Mouse (Mus musculus) monocyte, adult 2 months (primary cell): Measurements from ENCODE around the gene Ift122.

Source experiments
- DNase-seq, 2 experiments: peaks; one replicate each; pipeline ENCODE4 v3.0.0; 2022; ENCODE audit warnings: low spot score in 2 of 2, low read depth in 1 of 2

Ift122 gene

GRCm38 (mm10) chr6:115958445-115958844, 105.2 kb downstream of the Ift122 start:
- no peak for DNase-seq

- no peak for DNase-seq
Observed at GRCm38 (mm10) chr6:115959151-115959691, 106.0 kb downstream of the Ift122 start.

- DNase-seq, result no peak
Observed at GRCm38 (mm10) chr6:115960322-115960721, 107.1 kb downstream of the Ift122 start.

- no peak for DNase-seq
Observed at GRCm38 (mm10) chr6:115961743-115962142, 108.5 kb downstream of the Ift122 start.

GRCm38 (mm10) chr6:115962439-115963085, 109.3 kb downstream of the Ift122 start:
- DNase-seq, result no peak

- no peak for DNase-seq
Observed at GRCm38 (mm10) chr6:115963656-115964055, 110.4 kb downstream of the Ift122 start.

GRCm38 (mm10) chr6:115966227-115966966, 113.1 kb downstream of the Ift122 start:
- no peak for DNase-seq

GRCm38 (mm10) chr6:115967291-115967880, 114.1 kb downstream of the Ift122 start:
- DNase-seq, result no peak

- DNase-seq, result no peak
Observed at GRCm38 (mm10) chr6:115968086-115968485, 114.8 kb downstream of the Ift122 start.

GRCm38 (mm10) chr6:115968700-115969099, 115.4 kb downstream of the Ift122 start:
- DNase-seq, result no peak

- DNase-seq, result no peak
Observed at GRCm38 (mm10) chr6:115969103-115969502, 115.8 kb downstream of the Ift122 start.

GRCm38 (mm10) chr6:115969952-115970351, 116.7 kb downstream of the Ift122 start:
- DNase-seq, result peak in 1 of 2 experiments; percentile 21

- no peak for DNase-seq
Observed at GRCm38 (mm10) chr6:115971273-115972060, 118.2 kb downstream of the Ift122 start.

GRCm38 (mm10) chr6:115972083-115972764, 119.0 kb downstream of the Ift122 start:
- DNase-seq, result no peak

- DNase-seq, result no peak
Observed at GRCm38 (mm10) chr6:115973139-115973875, 120.0 kb downstream of the Ift122 start.

GRCm38 (mm10) chr6:115973881-115974662, 120.8 kb downstream of the Ift122 start:
- DNase-seq, result no peak

- no peak for DNase-seq
Observed at GRCm38 (mm10) chr6:115975606-115976005, 122.3 kb downstream of the Ift122 start.
